Mouse (Mus musculus) bone marrow macrophage, adult 2 months (primary cell): ENCODE results near the gene 1110008P14Rik. TPM values are rescaled to one million over a fixed set of nuclear protein-coding genes. Genes with fewer than 3 reads are reported as not detected.

Source experiments
- H3K27ac ChIP-seq: 2 replicates; pipeline ENCODE4 v1.5.1; 2012; ENCODE audit warnings: low read depth, low read length; ENCODE audit not compliant: insufficient read depth
- H3K4me1 ChIP-seq: 2 replicates; pipeline ENCODE4 v1.6.1; 2012; ENCODE audit warnings: low read length; ENCODE audit not compliant: control insufficient read depth, insufficient read depth
- H3K4me3 ChIP-seq: 2 replicates; pipeline ENCODE4 v1.5.1; 2012; ENCODE audit warnings: mild to moderate bottlenecking, low read length, moderate library complexity; ENCODE audit not compliant: insufficient read depth
- CTCF ChIP-seq: IDR thresholded peaks from 2 replicates; pipeline ENCODE4 v1.5.1; 2012; ENCODE audit warnings: low read depth, mild to moderate bottlenecking, low read length, moderate library complexity
- POLR2A ChIP-seq: IDR thresholded peaks from 2 replicates; pipeline ENCODE4 v1.6.1; 2012; ENCODE audit warnings: mild to moderate bottlenecking, low read depth, low read length, borderline replicate concordance
- polyA plus RNA-seq: library from polyadenylated mRNA; stranded (reverse); fragments of >200 nt; gene quantifications from 2 replicates; pipeline ENCODE4 v1.2.4, GENCODE M21; 2012; ENCODE audit not compliant: missing spikeins, insufficient read depth, insufficient read length

Gene 1110008P14Rik
- polyA plus RNA-seq, 1 experiment: 53.8 TPM

DNA sequence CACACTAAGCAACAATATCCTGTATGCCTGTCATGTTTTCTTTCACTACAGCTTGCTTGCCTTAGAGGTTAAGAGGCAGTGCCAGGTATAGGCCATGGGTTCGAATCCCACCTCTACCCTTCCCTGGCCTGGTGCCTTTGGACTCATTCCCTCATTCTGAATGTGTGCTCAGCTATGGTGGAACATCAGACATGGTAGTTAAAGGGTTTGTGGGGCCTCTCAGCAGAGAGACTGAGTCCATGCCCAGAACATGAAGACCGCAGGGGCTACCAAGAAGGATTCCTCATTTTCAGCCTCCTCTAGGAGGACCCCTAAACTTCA lies 38.4 kb downstream of the 1110008P14Rik start:
- TF ChIP-seq CTCF (no peak), POLR2A (no peak)
- H3K27ac ChIP-seq: peak overlapping the region; percentile 61
- H3K4me1 ChIP-seq: peaks cover 21% of the 10 kb centered on the region
- H3K4me3 ChIP-seq: no peak overlapping the region

DNA sequence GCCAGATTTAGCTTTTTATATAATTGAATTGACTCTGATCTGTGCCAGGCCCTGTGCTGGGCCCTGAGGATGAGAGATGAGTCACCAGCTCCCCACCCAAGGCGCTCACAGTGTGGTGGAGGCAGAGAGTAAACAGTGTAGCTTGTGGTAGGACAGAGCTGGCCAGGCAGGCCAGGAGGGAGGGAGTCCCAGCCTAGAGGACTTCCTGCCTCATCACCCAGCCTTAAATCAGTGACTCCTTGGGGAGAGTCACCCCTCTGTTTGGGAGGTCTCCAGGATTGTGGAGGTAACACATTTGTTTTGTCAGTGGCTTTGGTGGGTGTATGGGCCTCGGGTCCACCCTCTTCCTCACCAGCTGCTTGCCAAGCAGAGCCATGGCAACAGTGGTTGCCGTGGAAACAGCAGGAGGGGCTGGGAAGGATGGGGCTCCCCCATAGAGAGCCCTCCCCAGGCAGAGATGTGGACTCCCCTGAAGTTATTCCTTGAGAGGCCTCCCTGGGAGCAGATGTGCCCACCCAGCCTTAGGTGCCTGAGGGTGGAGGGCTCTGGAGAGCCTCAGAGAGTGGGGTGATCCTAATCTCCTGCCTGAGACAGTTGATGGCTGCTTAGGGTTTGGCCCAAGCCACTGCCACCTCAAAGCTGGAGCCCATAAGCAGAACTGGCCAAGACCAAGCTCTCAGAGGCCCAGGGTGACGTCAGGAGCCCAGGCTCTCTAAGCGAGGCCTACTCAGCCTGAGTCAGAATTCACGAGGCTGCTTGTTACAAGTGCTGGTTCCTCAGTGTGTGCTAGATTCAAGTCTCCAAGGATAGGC lies 39.0 kb downstream of the 1110008P14Rik start:
- Histone ChIP-seq H3K27ac (peak overlapping the region; percentile 61), H3K4me3 (no peak overlapping the region), H3K4me1 (peaks cover 21% of the 10 kb centered on the region)
- TF ChIP-seq CTCF (no peak), POLR2A (no peak)

DNA sequence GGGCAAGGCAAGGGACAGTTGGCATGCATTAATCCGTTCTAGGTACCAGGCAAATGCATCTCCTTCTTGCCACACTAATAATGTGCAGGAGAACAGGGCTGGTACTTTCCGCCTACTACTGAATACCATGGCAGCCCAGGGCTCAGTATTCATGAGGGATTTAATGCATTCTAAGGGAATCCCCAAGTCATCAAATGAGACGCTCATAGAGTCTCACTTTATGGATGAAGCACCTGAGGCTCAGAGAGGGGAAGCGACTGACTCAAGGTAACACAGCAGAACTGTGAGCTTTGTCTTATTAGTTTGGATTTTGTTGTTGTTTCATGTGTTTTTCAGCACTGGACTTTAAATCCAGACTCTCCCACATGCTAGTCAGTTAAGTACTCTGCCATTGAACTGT lies 39.7 kb downstream of the 1110008P14Rik start:
- Histone ChIP-seq H3K4me1 (peaks cover 21% of the 10 kb centered on the region), H3K4me3 (no peak overlapping the region), H3K27ac (no peak overlapping the region)
- TF ChIP-seq POLR2A (no peak), CTCF (no peak)

DNA sequence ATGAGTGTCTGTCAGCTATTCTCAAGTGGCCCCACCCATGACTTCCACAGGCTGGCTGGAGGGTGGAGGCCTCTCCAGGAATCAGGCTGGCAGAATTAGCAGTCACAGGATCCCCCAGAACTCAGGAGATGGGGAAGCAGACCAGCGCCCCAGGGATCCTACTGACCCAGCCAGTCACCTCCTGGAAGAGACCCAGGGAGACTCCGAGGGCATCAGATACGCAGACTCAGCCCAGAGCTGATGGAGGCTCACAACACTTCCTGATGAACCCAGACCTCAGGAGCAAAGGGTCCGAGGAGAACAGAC lies 40.2 kb downstream of the 1110008P14Rik start:
- Histone ChIP-seq H3K4me1 (peaks cover 21% of the 10 kb centered on the region), H3K4me3 (no peak overlapping the region), H3K27ac (no peak overlapping the region)
- TF ChIP-seq POLR2A (no peak), CTCF (no peak)

DNA sequence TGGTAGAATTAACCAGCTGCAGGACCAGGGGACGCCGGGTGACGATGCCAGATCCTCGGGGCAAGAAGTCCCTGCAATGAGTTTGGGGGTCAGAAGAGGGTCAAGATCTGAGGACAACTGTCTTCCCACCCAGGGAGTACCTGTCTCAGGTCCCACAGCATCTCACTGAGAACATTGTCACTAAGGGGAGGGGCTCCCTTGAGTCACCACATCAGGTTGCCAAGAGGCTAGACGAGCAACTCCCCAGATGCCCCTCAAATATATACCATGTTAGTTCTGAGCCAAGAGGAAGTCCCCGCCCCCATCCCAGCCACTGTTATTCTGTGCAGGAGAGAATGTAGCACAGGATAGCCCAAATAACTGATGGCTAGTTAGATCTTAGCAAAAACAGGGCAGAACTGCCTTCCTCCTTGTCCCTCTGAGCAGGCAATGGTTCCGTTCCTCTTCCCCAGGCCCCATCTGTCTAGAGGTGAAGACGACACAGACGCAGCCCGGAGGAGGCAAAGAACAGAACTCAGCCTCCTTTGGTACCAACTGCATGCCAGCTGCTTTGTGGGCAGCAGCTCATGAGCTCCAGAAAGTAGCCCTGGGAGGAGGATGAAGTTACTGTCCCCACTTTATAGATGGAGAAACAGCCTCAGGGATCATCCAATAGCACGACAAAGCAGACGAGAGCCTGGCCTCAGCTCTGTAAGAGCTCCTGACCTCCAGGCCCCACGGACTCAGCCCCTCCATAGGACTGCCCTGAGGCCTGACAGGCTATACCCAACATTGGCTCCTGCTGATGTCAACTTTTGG lies 40.7 kb downstream of the 1110008P14Rik start:
- no peak overlapping the region for H3K4me3 ChIP-seq
- no peak overlapping the region for H3K27ac ChIP-seq
- peaks cover 21% of the 10 kb centered on the region for H3K4me1 ChIP-seq
- TF ChIP-seq CTCF (no peak), POLR2A (no peak)

DNA sequence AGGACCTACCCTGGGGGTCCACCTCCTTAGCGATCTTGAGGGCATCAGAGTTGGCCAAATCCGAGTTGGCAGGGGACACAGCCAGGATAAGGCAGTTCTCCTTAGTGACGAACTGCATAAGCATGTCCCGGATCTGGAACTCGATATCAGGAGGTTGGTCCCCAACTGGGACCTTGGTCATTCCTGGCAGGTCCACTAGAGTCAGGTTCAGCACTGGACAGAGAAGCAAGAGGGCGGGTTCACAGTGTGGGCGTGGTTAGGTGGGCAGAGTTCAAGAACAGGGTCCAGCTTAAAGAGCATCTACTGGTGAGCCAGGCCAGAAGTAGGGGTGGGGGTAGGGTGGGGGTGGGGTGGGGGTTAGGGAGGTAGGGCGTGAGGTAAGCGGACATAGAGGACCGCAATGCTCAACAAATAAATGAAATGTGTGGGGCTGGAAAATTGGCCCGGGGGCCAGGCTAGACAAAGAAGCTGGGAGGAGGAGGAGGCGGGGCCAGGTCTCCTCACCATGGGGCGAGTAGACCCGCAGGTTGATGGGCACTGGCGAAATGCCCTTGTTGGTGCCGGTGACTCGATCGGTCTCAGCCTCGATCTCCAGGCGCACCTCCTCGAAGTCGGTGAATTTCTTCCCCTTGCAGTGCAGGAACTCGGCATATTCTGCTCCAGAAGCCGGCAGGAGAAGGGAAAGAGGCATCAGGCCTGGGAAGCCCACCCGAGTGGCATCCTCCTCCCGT lies 41.7 kb downstream of the 1110008P14Rik start:
- Histone ChIP-seq H3K27ac (no peak overlapping the region), H3K4me3 (no peak overlapping the region), H3K4me1 (peaks cover 21% of the 10 kb centered on the region)
- TF ChIP-seq POLR2A (no peak), CTCF (no peak)

DNA sequence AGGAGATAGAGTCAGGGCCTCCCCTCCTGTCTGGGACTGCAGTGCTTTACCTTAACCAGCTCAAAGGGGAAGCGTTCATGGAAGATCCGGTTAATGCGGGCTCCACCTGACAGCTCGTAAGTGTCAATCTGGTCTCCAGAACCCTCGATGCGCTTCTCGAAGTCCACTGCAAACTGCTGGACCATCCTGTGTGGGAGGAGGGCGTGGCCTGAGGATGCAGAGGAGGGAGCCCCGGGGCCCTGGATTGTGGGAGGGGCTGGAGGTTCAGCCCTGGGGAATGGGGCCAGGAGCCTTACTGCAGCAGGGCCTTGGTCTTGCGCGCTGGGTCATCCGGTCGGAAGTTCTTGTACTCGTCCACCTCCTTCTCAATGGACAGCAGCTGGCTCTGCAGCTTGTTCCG lies 45.9 kb downstream of the 1110008P14Rik start:
- H3K4me1 ChIP-seq: no peaks in the 10 kb centered on the region
- no peak overlapping the region for H3K4me3 ChIP-seq
- no peak for TF ChIP-seq CTCF
- TF ChIP-seq POLR2A: no peak
- no peak overlapping the region for H3K27ac ChIP-seq

DNA sequence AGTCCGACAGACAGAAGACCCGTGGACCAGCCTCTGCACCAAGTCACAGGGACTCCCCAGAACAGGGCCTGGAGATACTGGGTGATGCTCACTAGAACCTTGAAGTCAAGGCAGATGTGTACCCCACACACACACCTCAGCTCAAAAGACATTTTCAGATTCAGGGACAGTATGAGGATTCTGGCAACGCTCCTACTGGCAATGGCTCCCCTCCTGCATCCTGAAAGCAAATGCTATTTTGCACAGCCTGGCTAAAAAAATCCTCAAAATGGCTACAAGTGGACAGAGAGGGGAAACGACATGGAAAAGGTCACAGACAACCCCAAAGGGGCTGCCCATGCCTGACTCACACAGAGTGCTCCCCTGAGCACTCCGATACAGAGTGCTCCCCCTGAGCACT lies 49.6 kb downstream of the 1110008P14Rik start:
- no peak overlapping the region for H3K27ac ChIP-seq
- H3K4me1 ChIP-seq: no peaks in the 10 kb centered on the region
- TF ChIP-seq CTCF: no peak
- no peak for TF ChIP-seq POLR2A
- no peak overlapping the region for H3K4me3 ChIP-seq

DNA sequence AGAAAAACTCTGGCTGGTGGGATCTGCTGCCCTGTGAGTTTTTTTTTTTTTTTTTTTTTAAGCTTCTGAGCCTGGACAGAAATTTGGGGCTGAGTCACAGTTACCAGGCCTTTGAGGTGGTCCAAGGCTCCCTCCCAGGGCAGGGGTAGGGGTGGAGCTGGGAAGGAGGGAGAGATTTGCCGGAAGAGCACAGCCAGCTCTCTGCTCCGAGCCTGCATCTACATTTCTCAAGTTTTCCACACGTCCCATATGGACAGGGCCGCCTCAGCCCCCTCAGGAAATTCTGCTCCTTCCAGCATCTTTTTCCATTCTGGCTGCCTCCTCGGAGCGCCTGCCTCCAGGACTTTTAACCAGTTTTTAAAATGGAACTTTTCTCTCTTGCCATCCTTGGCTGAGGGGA lies 52.2 kb downstream of the 1110008P14Rik start:
- no peak overlapping the region for H3K4me3 ChIP-seq
- no peak overlapping the region for H3K27ac ChIP-seq
- TF ChIP-seq POLR2A (no peak), CTCF (no peak)
- H3K4me1 ChIP-seq: peaks cover 8% of the 10 kb centered on the region

DNA sequence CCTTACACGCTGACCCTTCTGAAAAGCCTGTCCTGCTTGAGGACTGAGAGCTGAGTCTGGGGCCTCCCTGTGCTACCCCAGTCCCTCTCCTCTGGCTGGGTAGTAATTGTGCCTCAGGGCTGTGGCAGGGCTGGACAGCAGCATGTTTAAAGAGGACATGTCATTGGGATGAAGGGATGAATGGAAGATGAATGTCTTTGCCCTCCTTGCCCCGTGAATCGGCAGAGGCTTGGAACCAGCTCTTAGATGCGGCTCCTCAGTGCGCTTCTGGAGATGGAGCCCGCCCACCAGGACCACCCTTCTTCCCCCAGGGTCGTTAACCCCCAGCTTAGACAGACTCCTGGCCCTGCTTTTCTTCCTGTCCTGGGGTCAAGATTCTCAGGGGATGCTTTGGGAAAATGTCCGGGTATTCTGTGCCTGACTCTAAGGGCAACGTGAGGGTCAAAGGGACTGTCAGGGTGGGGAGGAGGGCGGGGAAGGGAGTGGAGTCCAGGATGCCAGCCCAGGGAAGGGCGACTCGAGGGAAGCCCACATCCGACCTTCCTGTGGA lies 52.8 kb downstream of the 1110008P14Rik start:
- Histone ChIP-seq H3K4me1 (peaks cover 8% of the 10 kb centered on the region), H3K4me3 (no peak overlapping the region), H3K27ac (no peak overlapping the region)
- no peak for TF ChIP-seq POLR2A
- TF ChIP-seq CTCF: no peak
